Mouse (Mus musculus) kidney, embryonic 14.5 days (tissue): ENCODE data around the gene Prodh2. TPM values are rescaled to one million over a fixed set of nuclear protein-coding genes. Genes with fewer than 3 reads are reported as not detected.
"Not testable (repeated sequence)": the region's sequence is repeated elsewhere in the genome, so short reads cannot be mapped to it uniquely, and the experiment has no call there.

Experiments used
- ATAC-seq: fragments of 200-750 bp; cut with Nextera tagmentation; 2 replicates; pipeline ENCODE4 v1.8.0; 2017; ENCODE audit warnings: moderate number of reproducible peaks, mild to moderate bottlenecking, moderate TSS enrichment, moderate library complexity; ENCODE audit not compliant: low FRiP score, low TSS enrichment
- H3K27ac ChIP-seq: fragments of 300-500 bp; sonication (generic); 2 replicates; pipeline ENCODE4 v1.5.1; 2014; ENCODE audit warnings: low read depth, mild to moderate bottlenecking, low read length, moderate library complexity, mixed read lengths
- H3K27me3 ChIP-seq: fragments of 300-500 bp; sonication (generic); 2 replicates; pipeline ENCODE4 v1.6.1; 2014; ENCODE audit warnings: mild to moderate bottlenecking, low read length; ENCODE audit not compliant: control insufficient read depth, insufficient read depth
- H3K36me3 ChIP-seq: fragments of 300-500 bp; sonication (generic); 2 replicates; pipeline ENCODE4 v1.6.1; 2014; ENCODE audit warnings: low read length, mixed read lengths; ENCODE audit not compliant: control insufficient read depth, insufficient read depth
- H3K4me1 ChIP-seq: fragments of 300-500 bp; sonication (generic); 2 replicates; pipeline ENCODE4 v1.6.1; 2014; ENCODE audit warnings: low read length, mixed read lengths; ENCODE audit not compliant: control insufficient read depth, insufficient read depth
- H3K4me2 ChIP-seq: fragments of 300-500 bp; sonication (generic); replicated peaks from 2 replicates; pipeline ENCODE4 v1.6.1; 2014; ENCODE audit warnings: low read depth, mild to moderate bottlenecking, low read length
- H3K4me3 ChIP-seq: fragments of 300-500 bp; sonication (generic); 2 replicates; pipeline ENCODE4 v1.5.1; 2014; ENCODE audit warnings: mild to moderate bottlenecking, low read length
- H3K9ac ChIP-seq: fragments of 300-500 bp; sonication (generic); 2 replicates; pipeline ENCODE4 v1.6.1; 2014; ENCODE audit warnings: low read depth, mild to moderate bottlenecking, low read length, moderate library complexity
- H3K9me3 ChIP-seq: fragments of 300-500 bp; sonication (generic); 2 replicates; pipeline ENCODE4 v1.6.1; 2016; ENCODE audit warnings: low read length; ENCODE audit not compliant: control insufficient read depth
- WGBS: fragments of 180-500 bp; shearing (Covaris S2); extraction: QIAGEN DNeasy Blood & Tissue Kit; methylation state at CpG from one replicate; pipeline ENCODE4 v1.1.7; 2014; 5-methylcytosine and 5-hydroxymethylcytosine counted together
- polyA plus RNA-seq: library from polyadenylated mRNA; unstranded; fragments of >200 nt; fragmentation: Nextera tagmentation; extraction: Ambion mirVana; gene quantifications from 2 replicates; pipeline ENCODE4 v1.2.1, GENCODE M21; 2014

The Prodh2 gene
- polyA plus RNA-seq, 1 experiment from 2014 or later = 2.3 TPM

DNA sequence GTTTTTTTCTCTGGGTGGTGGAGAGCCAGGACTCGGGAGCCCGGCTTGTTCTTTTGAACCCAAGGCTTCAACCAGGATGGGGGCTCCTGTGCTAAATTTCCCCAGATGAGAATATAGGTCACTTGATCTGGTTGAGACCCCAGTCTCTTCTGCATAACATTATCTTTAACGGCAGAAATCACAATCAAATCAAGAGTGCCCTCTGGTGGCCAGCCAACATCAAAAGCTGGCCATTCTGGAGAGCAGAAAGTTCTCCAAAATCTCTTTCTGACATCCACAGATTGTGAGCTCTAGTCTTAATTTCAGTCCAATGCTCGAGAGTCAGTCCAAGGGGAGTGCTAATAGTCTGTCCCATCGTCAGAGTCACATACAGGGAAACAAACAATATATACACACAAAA is 7.7 kb downstream of the Prodh2 start:
- H3K4me3 ChIP-seq, ATAC-seq, H3K27ac ChIP-seq, H3K9me3 ChIP-seq, H3K27me3 ChIP-seq, H3K4me2 ChIP-seq, H3K36me3 ChIP-seq, H3K4me1 ChIP-seq, H3K9ac ChIP-seq: not testable (repeated sequence)
- WGBS = 77% methylated on average over 5 of the region's 5 CpGs

DNA sequence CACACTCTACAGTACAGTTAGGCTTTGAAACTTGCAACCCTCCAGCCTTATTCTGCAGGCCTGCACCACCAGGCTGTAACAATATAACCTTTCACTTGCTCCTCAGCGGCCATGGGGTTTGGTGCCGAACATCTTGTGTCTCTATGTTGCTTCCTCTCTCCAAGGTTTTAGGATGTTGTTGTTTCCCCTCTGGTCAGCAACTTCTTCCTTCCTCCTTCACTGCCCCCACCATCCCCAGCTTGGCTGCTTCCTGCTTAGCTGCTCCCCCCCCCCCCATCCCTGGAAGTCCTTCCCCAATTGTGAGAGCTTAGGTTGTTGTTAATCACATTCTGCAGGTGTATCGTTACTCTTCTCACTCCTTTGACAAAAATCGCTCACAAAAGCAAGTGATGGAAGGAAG is 14.6 kb downstream of the Prodh2 start:
- no peak overlapping the region for H3K9ac ChIP-seq
- H3K4me1 ChIP-seq = no peaks in the 10 kb centered on the region
- H3K9me3 ChIP-seq = no peaks in the 10 kb centered on the region
- WGBS = 75% methylated on average over 4 of the region's 4 CpGs
- no peak overlapping the region for H3K4me2 ChIP-seq
- H3K27ac ChIP-seq = no peak overlapping the region
- H3K27me3 ChIP-seq = no peaks in the 10 kb centered on the region
- no peak overlapping the region for H3K4me3 ChIP-seq
- ATAC-seq = no peak
- H3K36me3 ChIP-seq = no peaks in the 10 kb centered on the region

DNA sequence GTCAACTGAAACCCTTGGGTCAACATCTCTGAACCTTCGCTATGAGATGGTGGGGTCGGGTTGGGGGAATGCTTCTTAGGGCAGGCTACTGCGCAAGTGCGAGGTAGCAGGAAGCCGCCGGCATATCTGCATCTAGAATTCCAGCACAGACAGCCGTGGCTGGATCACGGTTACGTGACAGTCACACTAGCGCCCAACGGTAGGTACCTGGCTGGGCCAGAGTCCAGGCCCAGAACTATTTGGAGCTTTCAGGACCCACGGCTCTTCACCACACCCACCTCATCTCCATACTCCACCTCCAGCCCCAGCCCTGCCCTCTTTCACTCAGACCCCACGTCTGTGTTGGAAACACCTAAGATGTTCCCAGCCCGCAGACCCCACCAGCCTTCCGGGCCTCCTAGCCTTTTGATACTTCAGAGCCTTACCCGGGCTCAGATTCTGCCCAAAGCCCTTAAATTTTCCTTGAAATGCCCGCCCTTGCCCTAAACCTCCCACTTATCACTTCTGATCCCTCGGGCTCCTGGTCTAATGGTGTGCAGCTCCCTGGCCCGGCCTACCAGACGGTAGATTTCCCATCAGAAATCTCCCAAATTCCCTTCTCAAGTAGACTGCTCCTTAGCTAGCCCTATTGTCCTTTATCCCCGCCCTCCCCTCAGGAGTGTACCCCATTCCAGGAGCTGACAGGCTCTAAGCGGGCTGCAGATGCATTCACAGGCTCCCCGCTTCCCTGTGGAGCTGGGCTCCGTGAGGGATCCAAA is 21.8 kb downstream of the Prodh2 start:
- WGBS = 57% methylated on average over 24 of the region's 24 CpGs
- Histone ChIP-seq H3K27ac (no peak overlapping the region), H3K9me3 (no peaks in the 10 kb centered on the region), H3K36me3 (no peaks in the 10 kb centered on the region), H3K4me2 (no peak overlapping the region), H3K4me1 (no peaks in the 10 kb centered on the region), H3K4me3 (no peak overlapping the region), H3K9ac (no peak overlapping the region), H3K27me3 (no peaks in the 10 kb centered on the region)
- no peak for ATAC-seq

DNA sequence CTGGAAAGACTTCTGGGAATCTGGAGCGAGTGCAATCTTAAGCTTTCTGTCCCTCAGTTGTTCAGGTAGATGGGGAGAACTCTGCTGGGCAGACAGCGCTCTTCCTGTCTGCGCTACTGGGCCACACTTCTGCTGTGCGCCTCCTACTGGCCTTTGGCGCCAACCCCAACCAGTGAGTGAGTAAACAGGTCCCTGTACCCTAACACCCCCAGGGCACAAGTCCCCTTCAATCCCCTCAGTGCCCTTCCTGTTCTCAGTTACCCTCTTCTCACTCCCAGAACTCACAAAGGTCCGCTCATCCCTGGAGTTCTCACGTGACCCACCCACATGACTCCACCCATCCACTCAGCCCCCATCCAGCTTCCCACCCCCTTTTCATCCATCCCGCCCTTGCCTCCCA is 24.9 kb downstream of the Prodh2 start:
- Histone ChIP-seq H3K9ac (no peak overlapping the region), H3K36me3 (peaks cover under 1% of the 10 kb centered on the region; the same call in 1 of the 2 replicates), H3K4me1 (no peaks in the 10 kb centered on the region), H3K27ac (no peak overlapping the region), H3K27me3 (no peaks in the 10 kb centered on the region), H3K9me3 (no peaks in the 10 kb centered on the region), H3K4me3 (no peak overlapping the region), H3K4me2 (no peak overlapping the region)
- whole genome bisulfite sequencing = 43% methylated on average over 8 of the region's 8 CpGs
- ATAC-seq = no peak

DNA sequence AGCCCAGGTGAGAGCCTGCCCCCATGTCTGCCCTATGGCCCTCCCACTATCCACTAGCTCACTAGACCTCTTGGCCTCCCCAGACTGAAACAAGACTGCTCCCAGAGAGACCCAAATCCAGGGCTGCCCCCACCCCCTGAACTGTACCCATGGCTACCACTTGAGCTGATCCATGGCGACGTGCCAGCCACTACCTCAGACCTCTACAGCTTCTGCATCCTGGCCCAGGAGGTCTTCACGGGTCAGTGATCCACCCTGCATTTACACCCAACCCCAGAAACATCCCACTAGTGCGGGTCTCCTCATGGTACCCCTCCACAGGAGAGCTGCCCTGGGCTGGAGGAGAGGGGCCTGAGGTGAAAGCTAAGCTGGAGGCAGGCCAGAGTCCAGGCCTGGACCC is 27.0 kb downstream of the Prodh2 start:
- no peak for ATAC-seq

DNA sequence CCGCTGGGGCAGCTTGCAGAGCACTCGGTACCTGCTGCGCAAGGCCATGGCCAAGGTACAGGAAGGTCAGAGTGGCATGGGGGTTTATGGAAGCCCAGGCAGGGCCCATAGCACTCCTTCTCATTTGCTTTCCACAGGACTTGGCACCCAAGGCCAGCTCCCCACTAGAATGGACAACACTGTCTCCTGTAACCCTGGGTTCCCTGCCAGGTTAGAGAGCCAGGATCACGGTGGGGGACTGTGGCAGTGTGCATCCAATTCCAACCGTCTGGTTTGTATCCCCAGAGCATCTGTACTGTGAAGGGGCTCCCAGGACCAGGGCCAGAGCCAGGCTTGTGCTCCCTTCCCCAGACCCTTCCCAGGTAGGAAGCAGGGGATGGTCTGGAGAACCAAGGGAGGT is 27.4 kb downstream of the Prodh2 start:
- Histone ChIP-seq H3K4me3 (no peak overlapping the region), H3K9me3 (no peaks in the 10 kb centered on the region), H3K4me1 (peaks cover 5% of the 10 kb centered on the region), H3K27ac (no peak overlapping the region), H3K36me3 (peaks cover 17% of the 10 kb centered on the region), H3K27me3 (no peaks in the 10 kb centered on the region), H3K9ac (no peak overlapping the region), H3K4me2 (no peak overlapping the region)
- no peak for ATAC-seq
- WGBS = 84% methylated on average over 5 of the region's 5 CpGs

More for the DNA sequence above, 27.0 kb downstream of the Prodh2 start:
- H3K36me3 ChIP-seq = peaks cover 14% of the 10 kb centered on the region
- H3K4me1 ChIP-seq = 0 out of 2 replicates have a peak, but pooled peaks cover 3% of the 10 kb centered on the region
- H3K9me3 ChIP-seq = no peaks in the 10 kb centered on the region
- H3K4me3 ChIP-seq = no peak overlapping the region
- WGBS = 35% methylated on average over 4 of the region's 4 CpGs
- no peak overlapping the region for H3K9ac ChIP-seq
- H3K4me2 ChIP-seq = no peak overlapping the region
- H3K27me3 ChIP-seq = no peaks in the 10 kb centered on the region
- no peak overlapping the region for H3K27ac ChIP-seq

DNA sequence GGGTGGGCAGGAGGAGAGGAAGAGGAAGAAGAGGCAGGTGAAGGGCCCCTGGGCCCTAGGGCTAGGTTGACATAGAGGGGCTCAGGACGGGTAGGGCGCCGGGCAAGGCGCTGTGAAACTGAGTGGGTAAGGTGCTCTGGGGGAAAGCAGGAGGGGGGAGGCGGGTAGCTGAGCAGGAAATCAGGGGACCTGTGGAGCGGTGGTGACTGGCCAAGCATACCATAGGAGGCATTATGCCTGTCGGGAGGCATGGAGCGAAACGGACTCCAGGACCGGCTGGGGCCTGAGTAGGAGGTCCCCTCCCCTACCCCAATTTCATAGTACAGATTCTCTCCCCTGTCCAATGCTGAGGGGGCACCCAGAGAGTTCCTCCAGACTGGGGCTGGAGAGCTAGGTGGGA is 29.4 kb downstream of the Prodh2 start:
- WGBS = 54% methylated on average over 10 of the region's 10 CpGs
- no peak overlapping the region for H3K4me3 ChIP-seq
- H3K4me1 ChIP-seq = peaks cover 17% of the 10 kb centered on the region
- H3K27ac ChIP-seq = peak overlapping the region; percentile 38; the same call in 1 of the 2 replicates
- no peaks in the 10 kb centered on the region for H3K27me3 ChIP-seq
- H3K4me2 ChIP-seq = no peak overlapping the region
- no peaks in the 10 kb centered on the region for H3K9me3 ChIP-seq
- ATAC-seq = peak; percentile 21; the same call in 1 of the 2 replicates
- no peak overlapping the region for H3K9ac ChIP-seq
- peaks cover 29% of the 10 kb centered on the region for H3K36me3 ChIP-seq

DNA sequence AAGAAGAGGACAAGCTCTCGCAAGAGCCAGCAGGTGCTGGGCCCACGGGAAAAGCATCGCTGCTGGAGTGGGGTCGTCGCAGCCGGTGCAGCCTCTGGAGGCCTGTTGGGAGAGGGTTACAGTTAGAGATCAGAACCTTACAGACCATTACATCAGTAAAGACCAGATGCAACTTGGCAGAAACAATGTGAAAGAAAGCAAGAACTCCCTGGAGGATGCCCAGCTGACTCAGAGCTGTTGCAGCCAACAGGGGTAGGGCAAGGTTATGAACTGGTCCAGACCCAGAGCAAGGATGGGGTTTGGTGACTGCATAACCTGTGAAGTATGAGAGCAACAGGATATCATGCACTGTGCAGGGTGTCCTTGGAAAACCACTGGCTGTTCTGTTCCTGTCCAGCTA is 31.1 kb downstream of the Prodh2 start:
- Histone ChIP-seq H3K27me3 (no peaks in the 10 kb centered on the region), H3K9me3 (no peaks in the 10 kb centered on the region), H3K4me1 (peaks cover 17% of the 10 kb centered on the region), H3K36me3 (peaks cover 45% of the 10 kb centered on the region), H3K4me3 (no peak overlapping the region), H3K4me2 (no peak overlapping the region), H3K27ac (no peak overlapping the region; the same call in 1 of the 2 replicates), H3K9ac (no peak overlapping the region)
- no peak for ATAC-seq
- WGBS = 85% methylated on average over 6 of the region's 6 CpGs

DNA sequence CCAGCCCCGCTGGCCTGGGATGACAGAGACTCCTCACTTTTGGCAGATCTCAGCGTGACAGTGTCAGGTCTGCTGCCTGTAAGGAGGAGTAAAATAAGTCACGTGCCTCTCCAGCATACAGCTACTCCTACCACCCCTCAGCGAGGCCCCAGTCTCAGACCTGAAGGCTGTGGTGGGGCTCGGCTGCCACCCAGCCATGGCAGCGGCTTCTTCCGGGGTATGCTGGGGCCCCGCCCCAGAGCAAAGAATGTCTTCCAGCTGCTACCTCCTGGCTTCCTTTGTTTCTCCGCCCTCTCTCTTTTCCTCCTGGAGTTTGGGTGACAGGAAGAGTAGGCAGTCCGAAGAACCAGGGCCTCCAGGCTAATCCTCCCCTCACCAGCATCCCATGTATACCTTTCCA is 32.5 kb downstream of the Prodh2 start:
- peaks cover 59% of the 10 kb centered on the region for H3K36me3 ChIP-seq
- peak overlapping the region; percentile 25; the same call in 1 of the 2 replicates for H3K9ac ChIP-seq
- no peaks in the 10 kb centered on the region for H3K27me3 ChIP-seq
- peak; percentile 33; the same call in 1 of the 2 replicates for ATAC-seq
- WGBS = 22% methylated on average over 10 of the region's 10 CpGs
- H3K4me1 ChIP-seq = peaks cover 17% of the 10 kb centered on the region
- no peaks in the 10 kb centered on the region for H3K9me3 ChIP-seq
- H3K27ac ChIP-seq = peak overlapping the region; percentile 70
- peak overlapping the region; percentile 30 for H3K4me2 ChIP-seq
- 0 out of 2 replicates have a peak overlapping the region, but pooled peaks have one; percentile 8 for H3K4me3 ChIP-seq
